Mouse (Mus musculus): ENCODE results near the gene Zfp804b. TPM values are rescaled to one million over a fixed set of nuclear protein-coding genes. Genes with fewer than 3 reads are reported as not detected.

Gene Zfp804b
- total RNA-seq, 1 experiment from 2014 or later: not detected

- no peak for ATAC-seq (replicated peaks; ENCODE audit: insufficient number of reproducible peaks, low FRiP score, low TSS enrichment, poor library complexity, severe bottlenecking)
These were observed 549.2 kb downstream of the Zfp804b start for GRCm38 (mm10) chr5:6795396-6795795.

GRCm38 (mm10) chr5:6769357-6769892 is 575.1 kb downstream of the Zfp804b start:
- no peak for ATAC-seq (replicated peaks; ENCODE audit: insufficient number of reproducible peaks, low FRiP score, low TSS enrichment, poor library complexity, severe bottlenecking)

Other genes with a start within 250 kb of the Zfp804b start
- gene Tex47, start 40.6 kb downstream of the Zfp804b start, total RNA-seq (2017): not detected in 3 replicates